Mouse (Mus musculus): ENCODE data around the gene 1700003H04Rik.
A peak's percentile ranks its signal among the peaks of the same experiment; 100 is the strongest.

Gene 1700003H04Rik

GRCm38 (mm10) chr3:124581001-124581400 lies at the start of gene 1700003H04Rik:
1700003H04Rik (minus strand) TSS chr3:124581101.
- no peak for DNase-seq

- peak; percentile 85 for DNase-seq
These were observed 42.1 kb upstream of the 1700003H04Rik start for GRCm38 (mm10) chr3:124623031-124623430.

GRCm38 (mm10) chr3:124613287-124613686 lies 32.4 kb upstream of the 1700003H04Rik start:
- DNase-seq = no peak

GRCm38 (mm10) chr3:124609956-124610355 lies 29.1 kb upstream of the 1700003H04Rik start:
- DNase-seq = no peak

- DNase-seq = no peak
These were observed 25.2 kb upstream of the 1700003H04Rik start for GRCm38 (mm10) chr3:124606021-124606517.

- no peak for DNase-seq
These were observed 24.6 kb upstream of the 1700003H04Rik start for GRCm38 (mm10) chr3:124605518-124605917.

- DNase-seq = no peak
These were observed 16.9 kb upstream of the 1700003H04Rik start for GRCm38 (mm10) chr3:124597789-124598188.

DNA sequence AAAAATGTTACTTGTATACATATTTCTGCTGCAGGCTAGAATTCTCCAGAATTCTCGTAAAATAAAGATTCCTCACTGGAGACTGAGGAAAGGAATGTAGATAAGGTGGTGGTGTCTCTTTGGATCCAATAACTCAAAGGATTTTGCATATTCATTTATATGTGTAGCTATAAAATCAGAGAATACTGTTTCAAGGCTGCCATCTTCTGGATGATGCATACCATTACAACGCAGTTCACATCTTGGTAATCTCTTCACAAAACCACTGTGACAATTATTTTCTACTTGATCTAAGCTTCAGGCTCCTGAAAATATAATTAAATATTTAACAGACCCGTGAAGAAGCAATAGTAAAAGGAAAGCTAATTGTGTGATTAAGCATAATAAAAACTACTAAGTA lies 6.6 kb upstream of the 1700003H04Rik start:
- DNase-seq = peak; percentile 42

GRCm38 (mm10) chr3:124585761-124586160 lies 4.9 kb upstream of the 1700003H04Rik start:
- no peak for DNase-seq

- no peak for DNase-seq
These were observed 23.6 kb downstream of the 1700003H04Rik start for GRCm38 (mm10) chr3:124557317-124557716.

- DNase-seq = no peak
These were observed 24.9 kb downstream of the 1700003H04Rik start for GRCm38 (mm10) chr3:124555963-124556362.

GRCm38 (mm10) chr3:124555092-124555491 lies 25.8 kb downstream of the 1700003H04Rik start:
- DNase-seq = no peak

- no peak for DNase-seq
These were observed 32.0 kb downstream of the 1700003H04Rik start for GRCm38 (mm10) chr3:124548898-124549297.

DNA sequence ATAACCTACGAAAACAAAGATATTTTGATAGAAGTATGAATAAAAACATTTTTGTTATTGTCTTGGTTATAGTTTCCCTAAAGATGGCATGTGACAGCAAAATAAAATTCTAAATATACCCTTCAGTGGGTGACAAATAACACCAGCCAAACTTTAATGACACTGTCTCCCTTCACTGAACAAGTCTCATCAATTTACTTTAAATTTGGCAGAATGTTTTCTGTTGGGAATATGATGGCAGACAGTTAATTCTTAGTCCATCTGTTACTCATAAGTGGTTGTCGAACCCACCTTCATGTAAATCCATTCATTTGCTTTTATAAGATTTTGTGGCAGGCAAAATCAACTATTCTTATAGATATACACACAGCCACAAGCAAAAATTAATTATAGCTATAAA lies 42.6 kb downstream of the 1700003H04Rik start:
- no peak for DNase-seq

GRCm38 (mm10) chr3:124536602-124537001 lies 44.3 kb downstream of the 1700003H04Rik start:
- DNase-seq = no peak

- DNase-seq = no peak
These were observed 62.1 kb downstream of the 1700003H04Rik start for GRCm38 (mm10) chr3:124518786-124519185.
